Mouse (Mus musculus) stomach, postnatal 0 days (tissue): ENCODE results near the gene Ermn.

Source experiments
- CTCF ChIP-seq: IDR thresholded peaks from 2 replicates; pipeline ENCODE4 v1.5.1; 2016; ENCODE audit warnings: antibody characterized with exemption, low read depth, mild to moderate bottlenecking, moderate library complexity
- EP300 ChIP-seq: optimal IDR thresholded peaks from 2 replicates; pipeline ENCODE3; 2016; ENCODE audit warnings: antibody characterized with exemption

GRCm38 (mm10) chr2:58026740-58027139 is 25.9 kb downstream of the Ermn start:
- TF ChIP-seq CTCF (no peak), EP300 (no peak)
